In genomic region chr14:48653081-48653480, GRCm38 (mm10) we compare ENCODE assay signal across 26 mouse cellular contexts. TPM values are rescaled to one million over a fixed set of nuclear protein-coding genes. Genes with fewer than 3 reads are reported as not detected.
A peak's percentile ranks its signal among the peaks of the same experiment; 100 is the strongest.
DNase-seq lines count a peak whose midpoint lies in the region; ATAC-seq and TF ChIP-seq lines count a peak whose summit lies in the region.
"Had no signal": no experiment of that assay in that cellular context is flagged by ENCODE, and none has a peak within 500 bp of the region (broad histone marks: within the 10 kb centered on the region; RNA-seq: fewer than 3 reads in every experiment).

No protein-coding gene starts in this region.

- no peaks in the 10 kb centered on the region for H3K9me3 ChIP-seq in heart, embryonic 10.5 days
- no peaks in the 10 kb centered on the region for H3K9me3 ChIP-seq in midbrain, embryonic 11.5 days (ENCODE audit: control insufficient read depth, low read length)
- no peaks in the 10 kb centered on the region for H3K9me3 ChIP-seq in midbrain, embryonic 16.5 days (replicated peaks; ENCODE audit: control insufficient read depth, low read length, poor library complexity, severe bottlenecking)
- no peaks in the 10 kb centered on the region for H3K9me3 ChIP-seq in ES-Bruce4 (replicated peaks; ENCODE audit: control insufficient read depth, insufficient read depth, low read length, poor library complexity, severe bottlenecking)
- H3K9me3 ChIP-seq: embryonic facial prominence, embryonic 12.5 days; forebrain, embryonic 12.5 days; heart, embryonic 15.5 days; hindbrain, embryonic 12.5 days; intestine, embryonic 15.5 days had no signal

- peak; percentile 13 for DNase-seq in heart, embryonic 10.5 days (ENCODE audit: low spot score)
- no peak for DNase-seq in heart, postnatal 4 days
- peak; percentile 93 for DNase-seq in midbrain, embryonic 11.5 days (ENCODE audit: low spot score, missing footprints)
- peak; percentile 44 for DNase-seq in R1 (ENCODE audit: low read depth, low spot score)
- no peak for DNase-seq in cerebellum, adult 11-12 months
- DNase-seq: adrenal gland, adult 8-10 months; adrenal gland, postnatal 36 days; cerebellum, adult 11 months; cerebellum, adult 9-10 months; cerebellum, postnatal 25 days; gastrocnemius, postnatal 10 days; heart, adult 18-20 months; heart, postnatal 14 days; kidney, adult 18-20 months had no signal

- ATAC-seq in midbrain, embryonic 11.5 days (ENCODE audit: low FRiP score): no peak
- ATAC-seq in midbrain, embryonic 16.5 days: no peak
- ATAC-seq: forebrain, embryonic 16.5 days; intestine, embryonic 15.5 days; Patski had no signal

- 73% methylated on average over 3 of the region's 3 CpGs for WGBS in heart, embryonic 10.5 days
- 65% methylated on average over 3 of the region's 3 CpGs for WGBS in midbrain, embryonic 11.5 days
- 71% methylated on average over 3 of the region's 3 CpGs for WGBS in midbrain, embryonic 16.5 days

- no peaks in the 10 kb centered on the region for H3K36me3 ChIP-seq in heart, embryonic 10.5 days
- H3K36me3 ChIP-seq in midbrain, embryonic 11.5 days (ENCODE audit: control insufficient read depth, insufficient read depth, low read length): peaks cover under 1% of the 10 kb centered on the region; the same call in 1 of the 2 replicates
- H3K36me3 ChIP-seq in midbrain, embryonic 16.5 days (ENCODE audit: control insufficient read depth, insufficient read depth, low read length): no peaks in the 10 kb centered on the region
- H3K36me3 ChIP-seq in ES-Bruce4 (ENCODE audit: control insufficient read depth, insufficient read depth, low read length, poor library complexity, severe bottlenecking): no peaks in the 10 kb centered on the region
- H3K36me3 ChIP-seq: embryonic facial prominence, embryonic 12.5 days; forebrain, embryonic 12.5 days; heart, embryonic 15.5 days; hindbrain, embryonic 12.5 days; intestine, embryonic 15.5 days had no signal

- no peak overlapping the region for H3K9ac ChIP-seq in midbrain, embryonic 11.5 days (ENCODE audit: low read length)
- no peak overlapping the region for H3K9ac ChIP-seq in midbrain, embryonic 16.5 days (ENCODE audit: low read depth, low read length)
- H3K9ac ChIP-seq in ES-Bruce4 (ENCODE audit: low read depth, poor library complexity, severe bottlenecking): no peak overlapping the region
- H3K9ac ChIP-seq: embryonic facial prominence, embryonic 12.5 days; forebrain, embryonic 12.5 days; heart, embryonic 15.5 days; hindbrain, embryonic 12.5 days; intestine, embryonic 15.5 days had no signal

- TF ChIP-seq CTCF in ES-Bruce4 (IDR thresholded peaks at IDR 0.05; ENCODE audit: low read depth, low read length): no peak

- no peak overlapping the region for H3K27ac ChIP-seq in heart, embryonic 10.5 days
- no peak overlapping the region for H3K27ac ChIP-seq in midbrain, embryonic 11.5 days (ENCODE audit: low read depth, low read length)
- no peak overlapping the region for H3K27ac ChIP-seq in midbrain, embryonic 16.5 days (ENCODE audit: low read length)
- H3K27ac ChIP-seq in ES-Bruce4 (ENCODE audit: insufficient read depth, low read length): peak overlapping the region; percentile 41; the same call in 1 of the 2 replicates
- H3K27ac ChIP-seq: embryonic facial prominence, embryonic 12.5 days; forebrain, embryonic 12.5 days; heart, embryonic 15.5 days; hindbrain, embryonic 12.5 days; intestine, embryonic 15.5 days had no signal

- no peak overlapping the region for H3K4me3 ChIP-seq in heart, embryonic 10.5 days
- H3K4me3 ChIP-seq in midbrain, embryonic 11.5 days (ENCODE audit: low read depth, low read length): no peak overlapping the region
- no peak overlapping the region for H3K4me3 ChIP-seq in midbrain, embryonic 16.5 days (ENCODE audit: low read depth, low read length)
- H3K4me3 ChIP-seq in ES-Bruce4 (ENCODE audit: low read depth, low read length): no peak overlapping the region
- H3K4me3 ChIP-seq: embryonic facial prominence, embryonic 12.5 days; forebrain, embryonic 12.5 days; heart, embryonic 15.5 days; hindbrain, embryonic 12.5 days; intestine, embryonic 15.5 days had no signal

- TF ChIP-seq POLR2A in ES-Bruce4 (IDR thresholded peaks at IDR 0.05; ENCODE audit: insufficient read depth, low read length): no peak

- H3K27me3 ChIP-seq in heart, embryonic 10.5 days (ENCODE audit: insufficient read depth, poor library complexity, severe bottlenecking): peaks cover 77% of the 10 kb centered on the region
- H3K27me3 ChIP-seq in midbrain, embryonic 11.5 days (ENCODE audit: control insufficient read depth, insufficient read depth, low read length): peaks cover 4% of the 10 kb centered on the region; the same call in 1 of the 2 replicates
- H3K27me3 ChIP-seq in midbrain, embryonic 16.5 days (ENCODE audit: control insufficient read depth, insufficient read depth, low read depth, low read length): peaks cover 35% of the 10 kb centered on the region
- H3K27me3 ChIP-seq in ES-Bruce4 (ENCODE audit: control insufficient read depth, insufficient read depth, low read length, poor library complexity, severe bottlenecking): no peaks in the 10 kb centered on the region
- H3K27me3 ChIP-seq: CH12.LX had no signal

- TF ChIP-seq EP300 in ES-Bruce4 (IDR thresholded peaks at IDR 0.05; ENCODE audit: insufficient read depth, low read depth, low read length): no peak

- H3K4me2 ChIP-seq in midbrain, embryonic 11.5 days: no peak overlapping the region
- H3K4me2 ChIP-seq in midbrain, embryonic 16.5 days (ENCODE audit: low read length): no peak overlapping the region
- H3K4me2 ChIP-seq: embryonic facial prominence, embryonic 12.5 days; forebrain, embryonic 12.5 days; heart, embryonic 11.5 days; heart, embryonic 15.5 days; hindbrain, embryonic 12.5 days; intestine, embryonic 15.5 days had no signal

- peaks cover 20% of the 10 kb centered on the region for H3K4me1 ChIP-seq in heart, embryonic 10.5 days
- peaks cover 52% of the 10 kb centered on the region for H3K4me1 ChIP-seq in midbrain, embryonic 11.5 days (ENCODE audit: control insufficient read depth, insufficient read depth, low read length)
- H3K4me1 ChIP-seq in midbrain, embryonic 16.5 days (ENCODE audit: control insufficient read depth, insufficient read depth, low read length): peaks cover 11% of the 10 kb centered on the region; the same call in 1 of the 2 replicates
- peaks cover 2% of the 10 kb centered on the region for H3K4me1 ChIP-seq in ES-Bruce4 (ENCODE audit: control insufficient read depth, insufficient read depth, low read length)
- H3K4me1 ChIP-seq: intestine, embryonic 15.5 days had no signal

RNA-seq across cellular contexts. Expression of gene Otx2, which starts 20.5 kb away (rescaled TPM):
- polyA plus RNA-seq in heart, embryonic 10.5 days (2016; fragmentation: Nextera tagmentation; extraction: Ambion mirVana): 0.20 and 0.57 TPM in 2 replicates
- total RNA-seq in heart, postnatal 4 days (2021): not detected
- 229 and 230 TPM in 2 replicates for polyA plus RNA-seq in midbrain, embryonic 11.5 days (2014; fragmentation: Nextera tagmentation; extraction: Ambion mirVana)
- polyA plus RNA-seq in midbrain, embryonic 16.5 days (2015; fragmentation: Nextera tagmentation; extraction: Ambion mirVana): 69.3 and 79.5 TPM in 2 replicates
- 45.0 and 51.6 TPM in 2 replicates for polyA plus RNA-seq in ES-Bruce4 (2011; ENCODE audit: insufficient read depth, insufficient read length, low read depth, missing spikeins)
- total RNA-seq: adrenal gland, adult 8-10 months; adrenal gland, postnatal 36 days; CH12.LX; gastrocnemius, postnatal 10 days; gastrocnemius, postnatal 4 days; heart, adult 18-20 months; heart, postnatal 14 days had no signal
- polyA plus RNA-seq: heart, embryonic 15.5 days; Patski had no signal

Comparison
In these comparisons a context has a peak if more than half of its experiments do, and no peak if none do; other contexts are left out.
1. DNase-seq: peak in heart, embryonic 10.5 days (single experiment), midbrain, embryonic 11.5 days (single experiment) and R1 (single experiment); none in heart, postnatal 4 days (single experiment) and cerebellum, adult 11-12 months (single experiment).
2. RNA of gene Otx2, which starts 20.5 kb away (polyA plus RNA-seq): 229 to 230 TPM in midbrain, embryonic 11.5 days, 69.3 to 79.5 TPM in midbrain, embryonic 16.5 days and 45.0 to 51.6 TPM in ES-Bruce4; 0.20 to 0.57 TPM in heart, embryonic 10.5 days; every median in the first group is over 10 times any median in the second.